Comparison of ENCODE assay signal across 10 mouse cellular contexts in the genomic region with DNA sequence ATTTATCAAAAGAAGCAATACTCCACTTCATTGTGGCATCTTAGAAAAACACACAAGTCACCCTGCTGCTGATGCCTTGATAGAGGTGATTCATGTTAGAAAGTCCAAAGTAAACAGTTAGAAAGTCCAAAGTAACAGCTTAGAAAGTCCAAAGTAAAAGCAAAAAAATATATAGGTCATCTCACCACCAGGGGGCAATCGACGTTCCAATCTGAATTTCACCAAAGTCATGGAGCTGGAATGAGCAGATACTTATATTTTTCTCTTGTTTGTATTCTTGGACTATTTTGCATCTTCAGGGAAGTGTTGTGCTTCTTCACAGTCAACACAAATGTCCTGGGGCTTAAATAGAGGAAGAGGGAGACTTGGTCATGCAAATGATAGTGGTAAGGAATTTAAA.
A peak's percentile ranks its signal among the peaks of the same experiment; 100 is the strongest.
DNase-seq lines count a peak whose midpoint lies in the region; ATAC-seq and TF ChIP-seq lines count a peak whose summit lies in the region.
"Had no signal": no experiment of that assay in that cellular context is flagged by ENCODE, and none has a peak within 500 bp of the region (broad histone marks: within the 10 kb centered on the region; RNA-seq: fewer than 3 reads in every experiment).

No protein-coding gene starts in this region.

- TF ChIP-seq CTCF in left cerebral cortex, adult 2 months (IDR thresholded peaks at IDR 0.05): peak; percentile 62

- H3K4me2 ChIP-seq in forebrain, embryonic 14.5 days (ENCODE audit: low read length): no peak overlapping the region
- no peak overlapping the region for H3K4me2 ChIP-seq in forebrain, embryonic 15.5 days (replicated peaks)
- H3K4me2 ChIP-seq: limb, embryonic 13.5 days had no signal

- DNase-seq in forebrain, embryonic 14.5 days (ENCODE audit: low spot score): peak; percentile 45
- DNase-seq in left cerebral cortex, adult 2 months (ENCODE audit: extremely low spot score in 1 of 2, low spot score in 2 of 2): peak in 1 of 2 experiments; percentile 17
- DNase-seq in left cerebral cortex, postnatal 36 days (ENCODE audit: low spot score in 2 of 2): no peak
- DNase-seq in adipocyte (ENCODE audit: low spot score): peak; percentile 59
- DNase-seq in left cerebral cortex, postnatal 4 days: peak; percentile 12
- DNase-seq in frontal cortex, postnatal 25 days (ENCODE audit: low spot score in 2 of 2): no peak

- intact Hi-C loops in left cerebral cortex, adult 2 months (cut with DNase I): loop anchor here (1.0 to 5.0 kb wide), 2 partner anchors 224 to 689 kb away; no protein-coding TSS in a partner anchor
- intact Hi-C loops in left cerebral cortex, postnatal 36 days (cut with DNase I): loop anchor here (10.0 kb wide), 1 partner anchor 692 kb away; no protein-coding TSS in a partner anchor
- intact Hi-C loops in left cerebral cortex, postnatal 4 days (cut with DNase I): loop anchor here (10.0 kb wide), 1 partner anchor 222 kb away; no protein-coding TSS in a partner anchor

- H3K27me3 ChIP-seq in forebrain, embryonic 14.5 days (replicated peaks; ENCODE audit: control insufficient read depth, insufficient read depth, low read length): no peaks in the 10 kb centered on the region
- H3K27me3 ChIP-seq in forebrain, embryonic 15.5 days: no peaks in the 10 kb centered on the region

- no peak overlapping the region for H3K27ac ChIP-seq in forebrain, embryonic 14.5 days (ENCODE audit: low read depth, low read length)
- no peak overlapping the region for H3K27ac ChIP-seq in forebrain, embryonic 15.5 days (replicated peaks)
- H3K27ac ChIP-seq in left cerebral cortex, adult 2 months: no peak overlapping the region
- H3K27ac ChIP-seq: limb, embryonic 13.5 days had no signal

- H3K36me3 ChIP-seq in forebrain, embryonic 14.5 days (ENCODE audit: control insufficient read depth, insufficient read depth, low read length): no peaks in the 10 kb centered on the region
- no peaks in the 10 kb centered on the region for H3K36me3 ChIP-seq in forebrain, embryonic 15.5 days
- H3K36me3 ChIP-seq: limb, embryonic 13.5 days had no signal

- 37% methylated on average over 2 of the region's 2 CpGs for WGBS in forebrain, embryonic 14.5 days
- WGBS in forebrain, embryonic 15.5 days: 30% methylated on average over 2 of the region's 2 CpGs

- no peak overlapping the region for H3K4me3 ChIP-seq in forebrain, embryonic 14.5 days (ENCODE audit: low read depth, low read length)
- H3K4me3 ChIP-seq in forebrain, embryonic 15.5 days: no peak overlapping the region
- no peak overlapping the region for H3K4me3 ChIP-seq in left cerebral cortex, adult 2 months
- H3K4me3 ChIP-seq: erythroblast, embryonic 14.5 days; limb, embryonic 13.5 days had no signal

- no peaks in the 10 kb centered on the region for H3K9me3 ChIP-seq in forebrain, embryonic 14.5 days (replicated peaks; ENCODE audit: control insufficient read depth, low read length)
- H3K9me3 ChIP-seq in forebrain, embryonic 15.5 days: no peaks in the 10 kb centered on the region
- H3K9me3 ChIP-seq: limb, embryonic 13.5 days had no signal

- H3K9ac ChIP-seq in forebrain, embryonic 14.5 days (ENCODE audit: low read length): no peak overlapping the region
- no peak overlapping the region for H3K9ac ChIP-seq in forebrain, embryonic 15.5 days (replicated peaks)
- H3K9ac ChIP-seq: limb, embryonic 13.5 days had no signal

- H3K4me1 ChIP-seq in forebrain, embryonic 14.5 days (ENCODE audit: control insufficient read depth, insufficient read depth, low read length): no peaks in the 10 kb centered on the region
- H3K4me1 ChIP-seq in forebrain, embryonic 15.5 days: no peaks in the 10 kb centered on the region
- H3K4me1 ChIP-seq: limb, embryonic 13.5 days had no signal

- no peak for ATAC-seq in forebrain, embryonic 14.5 days
- no peak for ATAC-seq in forebrain, embryonic 15.5 days (replicated peaks)
- ATAC-seq in inflammation-experienced regulatory T-cells, adult 6 months: no peak

Comparison
In these comparisons a context has a peak if more than half of its experiments do, and no peak if none do; other contexts are left out.
1. DNase-seq: peak in forebrain, embryonic 14.5 days (single experiment), adipocyte (single experiment) and left cerebral cortex, postnatal 4 days (single experiment); none in left cerebral cortex, postnatal 36 days (0 of 2) and frontal cortex, postnatal 25 days (0 of 2).